Mouse (Mus musculus) lung, postnatal 0 days (tissue): ENCODE results near the gene Bud31.

ENCODE experiments used
- CTCF ChIP-seq: IDR thresholded peaks from 2 replicates; pipeline ENCODE4 v1.5.1; 2016; ENCODE audit warnings: antibody characterized with exemption, mild to moderate bottlenecking
- EP300 ChIP-seq: IDR thresholded peaks from 2 replicates; pipeline ENCODE4 v1.6.1; 2016; ENCODE audit warnings: antibody characterized with exemption, mild to moderate bottlenecking, control low read depth

- no peak for TF ChIP-seq CTCF
- TF ChIP-seq EP300: no peak
Observed at GRCm38 (mm10) chr5:145178461-145178980, 38.4 kb downstream of the Bud31 start.
